Mouse (Mus musculus) liver, adult 2 months (tissue): ENCODE results near the gene Ikzf5.

Experiments
- CTCF ChIP-seq: fragments of 200-500 bp; IDR thresholded peaks from 2 replicates; pipeline ENCODE4 v1.5.1; 2011; ENCODE audit warnings: low read depth, low read length, control low read depth
- POLR2A ChIP-seq: fragments of 200-500 bp; IDR thresholded peaks from 2 replicates; pipeline ENCODE4 v1.6.1; 2011; ENCODE audit warnings: low read length, control low read depth; ENCODE audit not compliant: insufficient read depth; ENCODE audit errors: extremely low read depth

DNA sequence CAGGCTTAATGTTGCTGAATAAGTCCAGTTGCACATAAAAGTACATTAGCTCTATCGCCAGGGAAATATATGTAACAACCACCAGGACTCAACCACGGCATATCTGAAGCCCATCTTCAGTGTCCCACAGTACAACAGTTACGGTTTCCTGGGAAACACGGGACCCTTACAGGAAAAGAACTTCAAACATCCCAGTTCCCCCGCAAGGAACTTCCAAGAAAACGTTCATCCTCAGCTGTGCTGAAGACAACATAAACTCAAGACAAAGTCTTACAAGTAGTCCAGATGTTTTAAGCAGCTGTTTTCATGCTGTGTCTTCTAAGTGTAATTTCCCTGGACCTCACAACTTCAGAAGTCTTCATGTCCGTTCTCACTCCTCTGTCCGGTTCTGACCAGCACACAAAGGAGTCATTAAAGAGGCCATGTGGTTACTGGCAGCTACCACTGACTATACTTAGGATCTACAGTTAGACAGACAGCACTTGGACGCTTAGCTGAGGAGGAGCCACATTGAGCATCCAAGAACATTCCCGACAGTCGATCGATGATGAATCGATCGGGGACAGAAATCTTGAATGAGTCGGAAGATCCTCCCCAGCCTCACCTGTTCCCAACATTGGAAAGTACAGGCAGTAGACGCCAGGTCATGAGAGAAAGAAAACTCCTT, 867 bp downstream of the Ikzf5 start:
- TF ChIP-seq POLR2A (no peak), CTCF (no peak)
